Mouse (Mus musculus): ENCODE data around the gene Nisch. TPM values are rescaled to one million over a fixed set of nuclear protein-coding genes. Genes with fewer than 3 reads are reported as not detected.
A peak's percentile ranks its signal among the peaks of the same experiment; 100 is the strongest.

Nisch gene
- polyA plus RNA-seq, 1 experiment from 2014 or later, result 296 TPM

- no peak for DNase-seq (ENCODE audit: low spot score)
- no peak for ATAC-seq (ENCODE audit: low read depth)
- no peaks in the 10 kb centered on the region for H3K27me3 ChIP-seq (replicated peaks; ENCODE audit: control insufficient read depth, insufficient read depth, low read length)
- H3K4me3 ChIP-seq (ENCODE audit: low read depth, low read length), result no peak overlapping the region
- H3K9ac ChIP-seq (ENCODE audit: low read depth, low read length), result no peak overlapping the region
- H3K9me3 ChIP-seq (ENCODE audit: control insufficient read depth, low read length), result no peaks in the 10 kb centered on the region
- peaks cover 7% of the 10 kb centered on the region for H3K4me1 ChIP-seq (ENCODE audit: control insufficient read depth, insufficient read depth, low read length)
- WGBS, result 81% methylated on average over 3 of the region's 3 CpGs
- H3K36me3 ChIP-seq (ENCODE audit: control insufficient read depth, insufficient read depth, low read length), result peaks cover 95% of the 10 kb centered on the region
- H3K27ac ChIP-seq (replicated peaks; ENCODE audit: low read depth, low read length), result no peak overlapping the region
- H3K4me2 ChIP-seq (ENCODE audit: low read depth, low read length), result no peak overlapping the region
Measured at GRCm38 (mm10) chr14:31200038-31200437, 16.7 kb downstream of the Nisch start.

GRCm38 (mm10) chr14:31199599-31199998 is 17.1 kb downstream of the Nisch start:
- Histone ChIP-seq H3K4me3 (ENCODE audit: low read depth, low read length) (no peak overlapping the region), H3K36me3 (ENCODE audit: control insufficient read depth, insufficient read depth, low read length) (peaks cover 97% of the 10 kb centered on the region), H3K4me1 (ENCODE audit: control insufficient read depth, insufficient read depth, low read length) (peaks cover 3% of the 10 kb centered on the region), H3K9ac (ENCODE audit: low read depth, low read length) (no peak overlapping the region), H3K27ac (replicated peaks; ENCODE audit: low read depth, low read length) (no peak overlapping the region), H3K4me2 (ENCODE audit: low read depth, low read length) (no peak overlapping the region), H3K9me3 (ENCODE audit: control insufficient read depth, low read length) (no peaks in the 10 kb centered on the region), H3K27me3 (replicated peaks; ENCODE audit: control insufficient read depth, insufficient read depth, low read length) (no peaks in the 10 kb centered on the region)
- ATAC-seq (ENCODE audit: low read depth) (no peak), DNase-seq (ENCODE audit: low spot score) (no peak)
- 87% methylated on average over 7 of the region's 7 CpGs for WGBS

- H3K36me3 ChIP-seq (ENCODE audit: control insufficient read depth, insufficient read depth, low read length), result peaks cover 91% of the 10 kb centered on the region
- H3K9me3 ChIP-seq (ENCODE audit: control insufficient read depth, low read length), result no peaks in the 10 kb centered on the region
- H3K4me3 ChIP-seq (ENCODE audit: low read depth, low read length), result no peak overlapping the region
- ATAC-seq (ENCODE audit: low read depth) (peak; percentile 81), DNase-seq (ENCODE audit: low spot score) (peak; percentile 78)
- H3K27ac ChIP-seq (replicated peaks; ENCODE audit: low read depth, low read length), result no peak overlapping the region; the same call in 1 of the 2 replicates
- no peaks in the 10 kb centered on the region for H3K4me1 ChIP-seq (ENCODE audit: control insufficient read depth, insufficient read depth, low read length)
- no peaks in the 10 kb centered on the region for H3K27me3 ChIP-seq (replicated peaks; ENCODE audit: control insufficient read depth, insufficient read depth, low read length)
- 60% methylated on average over 16 of the region's 16 CpGs for WGBS
- H3K4me2 ChIP-seq (ENCODE audit: low read depth, low read length), result no peak overlapping the region
- H3K9ac ChIP-seq (ENCODE audit: low read depth, low read length), result no peak overlapping the region
Measured at GRCm38 (mm10) chr14:31197547-31198516, 18.9 kb downstream of the Nisch start.

GRCm38 (mm10) chr14:31195968-31196367 is 20.8 kb downstream of the Nisch start:
- Histone ChIP-seq H3K36me3 (ENCODE audit: control insufficient read depth, insufficient read depth, low read length) (peaks cover 91% of the 10 kb centered on the region), H3K4me3 (ENCODE audit: low read depth, low read length) (no peak overlapping the region), H3K27ac (replicated peaks; ENCODE audit: low read depth, low read length) (no peak overlapping the region), H3K4me2 (ENCODE audit: low read depth, low read length) (no peak overlapping the region), H3K9ac (ENCODE audit: low read depth, low read length) (no peak overlapping the region), H3K4me1 (ENCODE audit: control insufficient read depth, insufficient read depth, low read length) (no peaks in the 10 kb centered on the region), H3K9me3 (ENCODE audit: control insufficient read depth, low read length) (no peaks in the 10 kb centered on the region), H3K27me3 (replicated peaks; ENCODE audit: control insufficient read depth, insufficient read depth, low read length) (no peaks in the 10 kb centered on the region)
- DNase-seq (ENCODE audit: low spot score), result no peak
- ATAC-seq (ENCODE audit: low read depth), result no peak

GRCm38 (mm10) chr14:31195521-31195920 is 21.2 kb downstream of the Nisch start:
- WGBS, result 94% methylated on average over 4 of the region's 4 CpGs
- no peak overlapping the region for H3K4me3 ChIP-seq (ENCODE audit: low read depth, low read length)
- H3K27ac ChIP-seq (replicated peaks; ENCODE audit: low read depth, low read length), result no peak overlapping the region
- no peak overlapping the region for H3K4me2 ChIP-seq (ENCODE audit: low read depth, low read length)
- no peaks in the 10 kb centered on the region for H3K4me1 ChIP-seq (ENCODE audit: control insufficient read depth, insufficient read depth, low read length)
- peaks cover 91% of the 10 kb centered on the region for H3K36me3 ChIP-seq (ENCODE audit: control insufficient read depth, insufficient read depth, low read length)
- no peak overlapping the region for H3K9ac ChIP-seq (ENCODE audit: low read depth, low read length)
- H3K27me3 ChIP-seq (replicated peaks; ENCODE audit: control insufficient read depth, insufficient read depth, low read length), result no peaks in the 10 kb centered on the region
- no peak for ATAC-seq (ENCODE audit: low read depth)
- H3K9me3 ChIP-seq (ENCODE audit: control insufficient read depth, low read length), result no peaks in the 10 kb centered on the region
- no peak for DNase-seq (ENCODE audit: low spot score)

DNA sequence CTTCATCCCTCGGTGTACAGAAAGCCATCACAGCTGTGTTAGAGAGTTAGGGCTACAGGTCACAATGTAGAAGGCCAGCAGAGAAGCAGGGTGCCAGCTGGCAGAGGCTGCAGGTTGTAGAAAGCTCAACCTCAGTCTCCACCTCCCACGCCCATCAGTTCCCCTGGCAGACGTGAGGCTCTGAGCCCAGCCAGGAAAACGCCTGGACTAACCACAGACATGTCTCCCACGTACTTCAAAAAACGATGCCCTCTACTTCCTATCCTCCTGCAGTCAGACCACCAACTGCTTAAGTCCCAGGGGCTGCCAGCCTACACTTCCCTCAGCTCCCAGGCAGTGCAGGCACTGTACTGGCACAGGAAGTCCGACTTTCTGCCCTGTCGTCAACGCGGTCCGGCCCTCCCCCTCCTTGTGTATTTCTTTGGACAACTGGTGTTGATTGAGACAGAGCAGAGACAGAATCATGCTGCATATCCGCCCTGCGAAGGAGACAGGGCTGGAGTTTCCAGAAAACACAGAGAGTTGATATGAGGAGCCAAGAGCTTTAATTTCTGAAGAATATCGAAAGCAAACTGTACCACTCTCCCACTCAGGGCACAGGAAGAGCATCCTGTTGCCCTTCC is 21.7 kb downstream of the Nisch start:
- no peaks in the 10 kb centered on the region for H3K27me3 ChIP-seq (replicated peaks; ENCODE audit: control insufficient read depth, insufficient read depth, low read length)
- H3K27ac ChIP-seq (replicated peaks; ENCODE audit: low read depth, low read length), result no peak overlapping the region
- H3K4me3 ChIP-seq (ENCODE audit: low read depth, low read length), result no peak overlapping the region
- DNase-seq (ENCODE audit: low spot score), result no peak
- no peaks in the 10 kb centered on the region for H3K4me1 ChIP-seq (ENCODE audit: control insufficient read depth, insufficient read depth, low read length)
- peaks cover 91% of the 10 kb centered on the region for H3K36me3 ChIP-seq (ENCODE audit: control insufficient read depth, insufficient read depth, low read length)
- H3K9me3 ChIP-seq (ENCODE audit: control insufficient read depth, low read length), result no peaks in the 10 kb centered on the region
- WGBS, result 73% methylated on average over 14 of the region's 14 CpGs
- ATAC-seq (ENCODE audit: low read depth), result no peak
- no peak overlapping the region for H3K4me2 ChIP-seq (ENCODE audit: low read depth, low read length)
- H3K9ac ChIP-seq (ENCODE audit: low read depth, low read length), result no peak overlapping the region

DNA sequence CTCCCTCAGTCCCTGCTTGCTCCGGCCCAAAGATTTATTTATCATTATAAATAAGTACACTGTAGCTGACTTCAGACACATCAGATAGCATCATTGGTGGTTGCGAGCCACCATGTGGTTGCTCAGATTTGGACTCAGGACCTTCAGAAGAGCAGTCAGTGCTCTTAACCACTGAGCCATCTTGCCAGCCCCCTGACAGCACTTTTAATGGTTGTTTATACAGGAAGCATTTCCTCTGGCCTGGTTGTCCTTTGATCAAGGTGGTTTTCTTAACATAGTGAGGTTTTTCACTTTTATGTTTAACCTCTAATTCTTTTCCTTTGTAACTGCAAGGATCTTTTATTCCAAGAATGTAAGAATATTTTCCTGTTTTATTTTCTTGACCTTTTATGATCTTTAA is 22.3 kb downstream of the Nisch start:
- Histone ChIP-seq H3K36me3 (ENCODE audit: control insufficient read depth, insufficient read depth, low read length) (peaks cover 92% of the 10 kb centered on the region), H3K4me3 (ENCODE audit: low read depth, low read length) (no peak overlapping the region), H3K4me2 (ENCODE audit: low read depth, low read length) (no peak overlapping the region), H3K27ac (replicated peaks; ENCODE audit: low read depth, low read length) (no peak overlapping the region), H3K9me3 (ENCODE audit: control insufficient read depth, low read length) (no peaks in the 10 kb centered on the region), H3K27me3 (replicated peaks; ENCODE audit: control insufficient read depth, insufficient read depth, low read length) (no peaks in the 10 kb centered on the region), H3K9ac (ENCODE audit: low read depth, low read length) (no peak overlapping the region), H3K4me1 (ENCODE audit: control insufficient read depth, insufficient read depth, low read length) (no peaks in the 10 kb centered on the region)
- DNase-seq (ENCODE audit: low spot score), result no peak
- 94% methylated on average over 2 of the region's 2 CpGs for WGBS
- no peak for ATAC-seq (ENCODE audit: low read depth)

- ATAC-seq (ENCODE audit: low read depth) (no peak), DNase-seq (ENCODE audit: low spot score) (no peak)
- Histone ChIP-seq H3K4me2 (ENCODE audit: low read depth, low read length) (no peak overlapping the region), H3K36me3 (ENCODE audit: control insufficient read depth, insufficient read depth, low read length) (peaks cover 92% of the 10 kb centered on the region), H3K9ac (ENCODE audit: low read depth, low read length) (no peak overlapping the region), H3K9me3 (ENCODE audit: control insufficient read depth, low read length) (no peaks in the 10 kb centered on the region), H3K4me1 (ENCODE audit: control insufficient read depth, insufficient read depth, low read length) (no peaks in the 10 kb centered on the region), H3K4me3 (ENCODE audit: low read depth, low read length) (no peak overlapping the region), H3K27ac (replicated peaks; ENCODE audit: low read depth, low read length) (no peak overlapping the region), H3K27me3 (replicated peaks; ENCODE audit: control insufficient read depth, insufficient read depth, low read length) (no peaks in the 10 kb centered on the region)
- 78% methylated on average over 7 of the region's 7 CpGs for WGBS
Measured at GRCm38 (mm10) chr14:31193791-31194190, 23.0 kb downstream of the Nisch start.

Measured in embryonic facial prominence, embryonic 14.5 days (tissue).